Mouse (Mus musculus) limb, embryonic 12.5 days (tissue): ENCODE measurements around the gene Dkkl1. TPM values are rescaled to one million over a fixed set of nuclear protein-coding genes. Genes with fewer than 3 reads are reported as not detected.
"Not testable (repeated sequence)": the region's sequence is repeated elsewhere in the genome, so short reads cannot be mapped to it uniquely, and the experiment has no call there.

Source experiments
- ATAC-seq: fragments of 200-750 bp; cut with Nextera tagmentation; 2 replicates; pipeline ENCODE4 v1.8.0; 2017; ENCODE audit warnings: low read depth, moderate TSS enrichment; ENCODE audit not compliant: insufficient number of reproducible peaks, insufficient read depth, low FRiP score, low TSS enrichment
- H3K27ac ChIP-seq: fragments of 300-500 bp; sonication (generic); 2 replicates; pipeline ENCODE4 v1.5.1; 2016; ENCODE audit warnings: mild to moderate bottlenecking, moderate library complexity
- H3K27me3 ChIP-seq: fragments of 300-500 bp; sonication (generic); 2 replicates; pipeline ENCODE4 v1.6.1; 2016; ENCODE audit warnings: mild to moderate bottlenecking, moderate library complexity
- H3K36me3 ChIP-seq: fragments of 300-500 bp; sonication (generic); 2 replicates; pipeline ENCODE4 v1.6.1; 2016; ENCODE audit warnings: mild to moderate bottlenecking, moderate library complexity
- H3K4me1 ChIP-seq: fragments of 300-500 bp; sonication (generic); replicated peaks from 2 replicates; pipeline ENCODE4 v1.6.1; 2016
- H3K4me2 ChIP-seq: fragments of 300-500 bp; sonication (generic); 2 replicates; pipeline ENCODE4 v1.6.1; 2016; ENCODE audit warnings: mild to moderate bottlenecking, moderate library complexity
- H3K4me3 ChIP-seq: fragments of 300-500 bp; sonication (generic); replicated peaks from 2 replicates; pipeline ENCODE4 v1.5.1; 2016; ENCODE audit warnings: mild to moderate bottlenecking
- H3K9ac ChIP-seq: fragments of 300-500 bp; sonication (generic); replicated peaks from 2 replicates; pipeline ENCODE4 v1.6.1; 2016; ENCODE audit warnings: mild to moderate bottlenecking, moderate library complexity
- H3K9me3 ChIP-seq: fragments of 300-500 bp; sonication (generic); 2 replicates; pipeline ENCODE4 v1.6.1; 2016; ENCODE audit warnings: mild to moderate bottlenecking, moderate library complexity
- WGBS: fragments of 180-500 bp; shearing (Covaris S2); methylation state at CpG from one replicate; pipeline ENCODE4 v1.1.7; 2016; 5-methylcytosine and 5-hydroxymethylcytosine counted together
- polyA plus RNA-seq: library from polyadenylated mRNA; unstranded; fragments of >200 nt; fragmentation: Nextera tagmentation; extraction: Ambion mirVana; gene quantifications from 2 replicates; pipeline ENCODE4 v1.2.1, GENCODE M21; 2016

The Dkkl1 gene
- polyA plus RNA-seq, 1 experiment from 2014 or later = 0.80 TPM

DNA sequence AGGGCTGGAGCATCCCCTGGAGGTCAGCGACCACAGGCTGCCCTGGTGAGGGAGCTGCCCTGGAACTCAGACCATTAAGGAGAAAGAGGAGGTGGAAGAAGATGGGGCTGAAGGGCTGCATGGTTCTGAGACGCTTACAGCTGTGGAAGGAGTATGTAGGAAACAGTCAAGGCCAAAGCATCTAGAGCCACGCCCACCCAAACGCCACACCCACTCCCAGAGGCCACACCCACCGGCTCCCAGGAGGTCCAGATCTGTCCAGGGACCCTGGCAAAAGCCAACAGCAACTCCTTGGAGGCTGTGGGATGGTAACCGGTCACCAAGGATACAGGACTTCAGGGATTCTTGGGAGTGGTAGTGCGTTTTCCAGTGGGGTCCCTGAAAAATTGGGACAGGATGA, 33.4 kb downstream of the Dkkl1 start:
- Histone ChIP-seq H3K9me3 (no peaks in the 10 kb centered on the region; the same call in 1 of the 2 replicates), H3K4me1 (peaks cover 28% of the 10 kb centered on the region)

DNA sequence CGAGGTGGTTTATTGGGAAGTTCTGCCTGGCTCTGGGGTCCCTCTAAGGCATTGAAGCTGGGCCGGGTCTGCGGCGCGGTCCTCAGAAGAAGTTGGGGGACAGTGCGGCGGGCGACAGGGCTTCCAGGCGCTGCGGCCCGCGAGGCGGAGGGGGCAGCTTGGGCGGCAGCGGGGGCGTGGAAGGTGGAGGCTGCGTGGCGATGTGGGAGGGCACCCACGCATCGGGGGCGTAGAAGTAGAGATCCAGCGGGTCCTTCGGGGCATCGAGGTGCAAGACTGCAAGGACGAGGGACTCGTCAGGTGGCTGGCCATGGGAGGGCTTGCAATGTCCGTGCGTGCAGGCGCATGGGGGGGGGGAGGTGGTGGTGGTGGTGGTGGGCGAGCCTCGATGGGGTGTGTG, 35.6 kb downstream of the Dkkl1 start:
- Histone ChIP-seq H3K4me3 (peak overlapping the region; percentile 29), H3K4me1 (peaks cover 19% of the 10 kb centered on the region), H3K4me2 (peak overlapping the region; percentile 47), H3K36me3 (no peaks in the 10 kb centered on the region), H3K27me3 (peaks cover 97% of the 10 kb centered on the region), H3K9me3 (peaks cover 6% of the 10 kb centered on the region), H3K9ac (peak overlapping the region; percentile 37; the same call in 1 of the 2 replicates), H3K27ac (no peak overlapping the region)
- no peak for ATAC-seq
- WGBS = 3% methylated on average over 30 of the region's 31 CpGs

More for the DNA sequence above, 33.4 kb downstream of the Dkkl1 start:
- H3K4me2 ChIP-seq = no peak overlapping the region
- H3K4me3 ChIP-seq = no peak overlapping the region
- H3K27ac ChIP-seq = no peak overlapping the region
- peaks cover 98% of the 10 kb centered on the region for H3K27me3 ChIP-seq
- H3K9ac ChIP-seq = no peak overlapping the region
- H3K36me3 ChIP-seq = no peaks in the 10 kb centered on the region
- 22% methylated on average over 7 of the region's 7 CpGs for WGBS
- no peak for ATAC-seq

DNA sequence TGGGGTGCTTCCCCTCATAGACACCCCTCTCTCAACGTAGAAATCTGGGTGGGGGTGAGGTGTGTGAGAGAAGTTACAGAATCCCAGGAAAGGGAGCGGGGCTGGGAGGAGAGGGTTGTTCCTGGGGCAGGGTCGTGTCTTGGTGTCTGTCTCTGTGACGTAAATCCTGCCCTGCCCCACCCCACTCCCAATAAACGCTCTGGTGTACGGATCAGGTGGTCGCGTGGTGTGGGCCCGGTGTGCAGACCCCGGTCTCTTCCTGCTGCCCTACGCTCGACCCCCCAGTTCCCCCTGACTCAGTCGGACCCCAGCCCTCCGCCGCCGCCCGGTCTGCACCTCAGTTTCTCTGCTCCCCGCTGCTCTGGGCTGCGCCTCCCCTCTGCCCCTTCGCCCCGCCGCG, 36.0 kb downstream of the Dkkl1 start:
- H3K9ac ChIP-seq = peak overlapping the region; percentile 37; the same call in 1 of the 2 replicates
- H3K36me3 ChIP-seq = no peaks in the 10 kb centered on the region
- H3K27me3 ChIP-seq = peaks cover 97% of the 10 kb centered on the region
- H3K4me1 ChIP-seq = peaks cover 16% of the 10 kb centered on the region
- ATAC-seq = no peak
- no peak overlapping the region for H3K27ac ChIP-seq
- H3K9me3 ChIP-seq = peaks cover 9% of the 10 kb centered on the region
- H3K4me2 ChIP-seq = peak overlapping the region; percentile 47
- WGBS = 1% methylated on average over 23 of the region's 23 CpGs
- H3K4me3 ChIP-seq = peak overlapping the region; percentile 29

- peaks cover 14% of the 10 kb centered on the region for H3K9me3 ChIP-seq
- peak overlapping the region; percentile 29; the same call in 1 of the 2 replicates for H3K4me3 ChIP-seq
- H3K27ac ChIP-seq = no peak overlapping the region
- no peaks in the 10 kb centered on the region for H3K36me3 ChIP-seq
- no peak for ATAC-seq
- H3K4me1 ChIP-seq = peaks cover 16% of the 10 kb centered on the region
- 0 out of 2 replicates have a peak overlapping the region, but pooled peaks have one; percentile 37 for H3K9ac ChIP-seq
- H3K4me2 ChIP-seq = no peak overlapping the region
- H3K27me3 ChIP-seq = peaks cover 97% of the 10 kb centered on the region
- 4% methylated on average over 13 of the region's 13 CpGs for WGBS
These were observed 36.5 kb downstream of the Dkkl1 start for GRCm38 (mm10) chr7:45175398-45175797.

GRCm38 (mm10) chr7:45174567-45175280, 37.2 kb downstream of the Dkkl1 start:
- peak overlapping the region; percentile 17 for H3K4me3 ChIP-seq
- H3K36me3 ChIP-seq = no peaks in the 10 kb centered on the region
- H3K9me3 ChIP-seq = peaks cover 21% of the 10 kb centered on the region
- peaks cover 97% of the 10 kb centered on the region for H3K27me3 ChIP-seq
- no peak overlapping the region for H3K9ac ChIP-seq
- H3K4me2 ChIP-seq = peak overlapping the region; percentile 30
- no peak overlapping the region for H3K27ac ChIP-seq
- WGBS = 4% methylated on average over 28 of the region's 29 CpGs
- no peak for ATAC-seq
- H3K4me1 ChIP-seq = peaks cover 16% of the 10 kb centered on the region

- not testable (repeated sequence) for ATAC-seq, H3K4me3 ChIP-seq, H3K36me3 ChIP-seq, H3K9ac ChIP-seq, H3K27ac ChIP-seq, H3K4me2 ChIP-seq
- peaks cover 31% of the 10 kb centered on the region for H3K9me3 ChIP-seq
- H3K27me3 ChIP-seq = peaks cover 97% of the 10 kb centered on the region
- H3K4me1 ChIP-seq = peaks cover 16% of the 10 kb centered on the region
- 64% methylated on average over 1 of the region's 1 CpGs for WGBS
These were observed 38.2 kb downstream of the Dkkl1 start for GRCm38 (mm10) chr7:45173772-45174171.

DNA sequence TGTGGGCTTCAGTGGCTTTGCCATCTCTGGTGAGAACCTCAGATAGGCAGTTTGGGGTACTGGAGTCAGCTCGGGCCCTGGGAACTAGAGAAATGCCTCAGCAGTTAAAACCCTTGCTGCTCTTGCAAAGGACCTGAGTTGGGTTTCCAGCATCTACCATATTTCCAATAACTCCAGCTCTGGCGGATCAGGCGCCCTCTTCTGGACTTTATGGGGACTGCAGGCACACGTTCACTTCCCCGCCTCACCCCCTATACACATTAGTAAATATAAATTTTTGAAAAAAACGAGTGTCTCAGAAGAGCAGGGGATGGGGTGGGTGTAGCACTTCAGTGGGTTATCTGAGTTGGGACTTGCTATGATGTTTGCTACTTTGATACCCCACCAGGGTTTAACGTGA, 39.0 kb downstream of the Dkkl1 start:
- H3K9me3 ChIP-seq = peaks cover 33% of the 10 kb centered on the region
- no peak overlapping the region for H3K4me2 ChIP-seq
- H3K4me3 ChIP-seq = no peak overlapping the region
- H3K36me3 ChIP-seq = no peaks in the 10 kb centered on the region
- H3K27ac ChIP-seq = no peak overlapping the region
- H3K9ac ChIP-seq = no peak overlapping the region
- WGBS = 55% methylated on average over 7 of the region's 7 CpGs
- H3K27me3 ChIP-seq = peaks cover 97% of the 10 kb centered on the region
- H3K4me1 ChIP-seq = peaks cover 16% of the 10 kb centered on the region
- ATAC-seq = no peak

DNA sequence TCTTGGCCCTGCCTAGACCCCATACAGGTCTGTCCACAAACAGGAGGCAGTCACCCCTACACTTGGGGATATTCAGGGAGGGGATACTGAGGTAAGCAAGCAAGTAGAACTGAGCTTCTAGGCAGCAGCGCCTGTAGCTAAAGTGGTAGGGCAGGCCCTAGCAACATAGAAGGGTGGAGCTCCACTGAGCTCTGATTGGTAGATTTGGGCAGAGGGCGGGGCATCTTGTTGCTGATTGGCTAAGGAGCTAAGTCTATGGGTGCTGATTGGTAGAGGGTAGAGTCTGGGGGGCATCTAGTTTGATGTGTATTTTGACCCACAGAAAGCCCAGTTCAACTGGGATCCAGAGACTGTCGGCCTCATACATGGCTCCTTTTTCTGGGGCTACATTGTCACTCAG, 42.5 kb downstream of the Dkkl1 start:
- WGBS = 93% methylated on average over 3 of the region's 3 CpGs
- no peak for ATAC-seq
- H3K4me3 ChIP-seq = no peak overlapping the region
- peaks cover 97% of the 10 kb centered on the region for H3K27me3 ChIP-seq
- H3K36me3 ChIP-seq = no peaks in the 10 kb centered on the region
- H3K4me1 ChIP-seq = peaks cover under 1% of the 10 kb centered on the region; the same call in 1 of the 2 replicates
- no peak overlapping the region for H3K27ac ChIP-seq
- peaks cover 36% of the 10 kb centered on the region for H3K9me3 ChIP-seq
- H3K4me2 ChIP-seq = no peak overlapping the region
- H3K9ac ChIP-seq = no peak overlapping the region

GRCm38 (mm10) chr7:45168656-45169055, 43.3 kb downstream of the Dkkl1 start:
- WGBS = 7% methylated on average over 24 of the region's 24 CpGs
- no peak overlapping the region for H3K9ac ChIP-seq

GRCm38 (mm10) chr7:45167761-45168445, 44.0 kb downstream of the Dkkl1 start:
- Histone ChIP-seq H3K4me2 (no peak overlapping the region), H3K36me3 (no peaks in the 10 kb centered on the region), H3K4me1 (peaks cover 5% of the 10 kb centered on the region; the same call in 1 of the 2 replicates), H3K27ac (no peak overlapping the region), H3K9me3 (peaks cover 34% of the 10 kb centered on the region), H3K27me3 (peaks cover 100% of the 10 kb centered on the region), H3K4me3 (no peak overlapping the region), H3K9ac (no peak overlapping the region)
- 4% methylated on average over 19 of the region's 19 CpGs for WGBS
- ATAC-seq = no peak

More at GRCm38 (mm10) chr7:45168656-45169055, 43.3 kb downstream of the Dkkl1 start:
- 0 out of 2 replicates have a peak overlapping the region, but pooled peaks have one; percentile 9 for H3K4me3 ChIP-seq
- H3K4me2 ChIP-seq = no peak overlapping the region
- H3K27ac ChIP-seq = no peak overlapping the region
- H3K27me3 ChIP-seq = peaks cover 98% of the 10 kb centered on the region
- ATAC-seq = no peak
- no peaks in the 10 kb centered on the region for H3K36me3 ChIP-seq
- H3K9me3 ChIP-seq = peaks cover 36% of the 10 kb centered on the region
- peaks cover 5% of the 10 kb centered on the region; the same call in 1 of the 2 replicates for H3K4me1 ChIP-seq

GRCm38 (mm10) chr7:45166950-45167401, 45.0 kb downstream of the Dkkl1 start:
- no peak for ATAC-seq
- H3K4me2 ChIP-seq = no peak overlapping the region

More at GRCm38 (mm10) chr7:45166950-45167401, 45.0 kb downstream of the Dkkl1 start:
- H3K4me3 ChIP-seq = no peak overlapping the region
- peaks cover 30% of the 10 kb centered on the region for H3K9me3 ChIP-seq
- H3K27me3 ChIP-seq = peaks cover 97% of the 10 kb centered on the region
- H3K36me3 ChIP-seq = no peaks in the 10 kb centered on the region
- 17% methylated on average over 10 of the region's 10 CpGs for WGBS
- no peak overlapping the region for H3K9ac ChIP-seq
- peaks cover 11% of the 10 kb centered on the region; the same call in 1 of the 2 replicates for H3K4me1 ChIP-seq
- no peak overlapping the region for H3K27ac ChIP-seq
